Mouse (Mus musculus) embryonic fibroblast, embryonic 13.5 days (primary cell): ENCODE data around the gene Rcsd1. TPM values are rescaled to one million over a fixed set of nuclear protein-coding genes. Genes with fewer than 3 reads are reported as not detected.

Experiments
- H3K27ac ChIP-seq: 2 replicates; pipeline ENCODE4 v1.5.1; 2012; ENCODE audit warnings: low read length, control low read depth, inconsistent platforms; ENCODE audit not compliant: insufficient read depth
- H3K4me1 ChIP-seq: 2 replicates; pipeline ENCODE4 v1.6.1; 2011; ENCODE audit warnings: low read length; ENCODE audit not compliant: control insufficient read depth, insufficient read depth
- H3K4me3 ChIP-seq: 2 replicates; pipeline ENCODE4 v1.5.1; 2011; ENCODE audit warnings: mild to moderate bottlenecking, control low read depth, low read length; ENCODE audit not compliant: insufficient read depth
- CTCF ChIP-seq: IDR thresholded peaks from 2 replicates; pipeline ENCODE4 v1.5.1; 2011; ENCODE audit warnings: mild to moderate bottlenecking, control low read depth, low read length, moderate library complexity, borderline replicate concordance; ENCODE audit not compliant: insufficient read depth
- POLR2A ChIP-seq: IDR thresholded peaks from 2 replicates; pipeline ENCODE4 v1.6.1; 2011; ENCODE audit warnings: low read depth, mild to moderate bottlenecking, control low read depth, low read length, moderate library complexity
- polyA plus RNA-seq: library from polyadenylated mRNA; stranded (reverse); fragments of >200 nt; gene quantifications from 2 replicates; pipeline ENCODE4 v1.2.4, GENCODE M21; 2011; ENCODE audit warnings: low read depth; ENCODE audit not compliant: missing spikeins, insufficient read length

The Rcsd1 gene
- polyA plus RNA-seq: 1.5 and 2.3 TPM in 2 replicates

DNA sequence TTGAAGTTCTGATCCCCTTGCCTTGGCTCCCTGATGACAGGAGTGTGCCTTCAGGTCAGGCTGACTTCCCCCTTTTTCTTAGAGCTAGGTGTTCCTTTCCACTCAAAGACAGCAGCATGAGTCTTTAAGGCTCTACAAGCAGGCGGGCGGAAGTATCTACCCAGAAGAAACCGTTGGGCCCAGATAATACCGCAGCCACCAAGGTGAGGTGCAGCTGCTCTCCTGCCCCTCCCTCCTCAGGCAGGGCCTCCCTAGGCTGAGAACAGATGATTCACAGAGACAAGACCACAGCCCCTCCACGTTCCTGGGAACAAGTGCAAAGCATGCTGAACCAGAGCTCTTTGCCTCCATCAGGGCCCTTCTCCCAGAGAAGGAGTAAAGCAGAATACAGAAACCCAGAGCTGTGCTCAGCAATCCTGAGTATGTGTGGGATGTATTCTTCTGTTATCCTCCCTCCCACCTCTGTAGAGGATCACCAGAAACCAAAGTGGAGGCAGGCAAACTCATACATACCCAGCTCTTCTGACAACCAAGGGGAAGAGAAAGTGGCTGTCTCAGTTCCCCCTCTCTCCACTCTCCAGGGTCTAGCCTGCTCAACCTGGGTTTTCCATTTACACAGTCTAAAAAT, at the start of gene Rcsd1:
TSS of gene Rcsd1 (minus strand) at position 129 of the 628 bp plus-strand sequence.
- no peak within 1 kb of the TSS for H3K4me3 ChIP-seq
- no peak within 1 kb of the TSS for H3K27ac ChIP-seq
- TF ChIP-seq POLR2A: no peak
- no peak for TF ChIP-seq CTCF
- H3K4me1 ChIP-seq: no peaks in the 10 kb centered on the region

DNA sequence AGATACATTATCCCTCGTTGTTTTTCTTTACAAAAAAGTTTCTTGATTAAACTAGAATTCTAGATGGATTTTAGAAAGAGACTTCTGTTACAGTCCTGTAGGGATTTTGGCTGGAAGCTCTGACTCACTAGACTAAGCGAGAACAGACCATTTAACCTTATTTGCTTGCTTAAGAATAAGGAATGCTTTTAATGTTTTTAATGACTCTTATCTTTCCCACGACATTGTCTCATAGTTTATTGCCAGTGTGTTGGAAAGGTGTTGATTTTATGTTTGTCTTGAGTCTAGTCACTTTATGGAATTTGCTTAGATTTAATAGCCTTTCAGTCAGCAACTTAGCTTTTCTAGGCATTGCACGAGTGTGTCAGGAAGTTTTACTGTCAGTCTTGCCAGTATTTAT, 45.6 kb upstream of the Rcsd1 start:
- no peak overlapping the region for H3K4me3 ChIP-seq
- H3K27ac ChIP-seq: no peak overlapping the region
- TF ChIP-seq CTCF: no peak
- no peak for TF ChIP-seq POLR2A
- H3K4me1 ChIP-seq: no peaks in the 10 kb centered on the region

DNA sequence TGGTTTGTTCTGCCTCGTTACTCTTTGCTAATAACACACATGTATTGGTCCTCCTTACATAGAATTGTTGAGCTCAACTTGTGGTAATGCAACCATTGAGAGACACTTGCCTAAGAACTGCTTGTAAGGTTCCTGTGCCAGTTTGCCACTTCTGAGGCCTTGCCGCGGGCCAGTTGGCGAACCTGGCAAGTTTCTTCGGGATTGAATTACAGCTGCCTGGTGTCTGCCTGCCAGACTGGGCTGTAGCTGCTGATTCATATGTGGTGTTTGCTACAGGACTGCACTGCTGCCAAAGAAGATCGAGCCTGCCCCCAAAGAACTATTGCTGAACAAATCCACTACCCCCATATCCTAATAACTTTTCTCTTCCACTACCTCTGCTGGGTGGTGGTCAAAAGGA, 44.6 kb upstream of the Rcsd1 start:
- no peak for TF ChIP-seq POLR2A
- no peak for TF ChIP-seq CTCF
- H3K27ac ChIP-seq: no peak overlapping the region

DNA sequence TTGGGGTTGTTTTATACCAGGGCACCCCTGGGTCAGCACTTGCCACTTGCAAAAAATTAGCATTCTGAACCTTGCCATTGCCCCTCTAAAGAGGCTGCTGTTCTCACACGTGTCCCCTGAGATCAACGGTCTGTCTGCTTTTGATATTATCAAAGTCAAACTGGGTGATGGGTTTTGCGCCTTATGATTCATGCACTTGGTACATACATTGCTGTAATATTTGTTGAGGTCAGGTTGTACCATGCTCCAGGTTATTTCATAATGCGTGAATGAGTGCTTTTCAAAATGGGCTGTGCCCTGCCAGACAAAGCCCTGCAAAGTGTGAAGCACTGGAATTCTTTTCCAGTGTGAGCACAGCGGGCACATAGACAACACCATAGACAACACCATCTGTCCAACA, 42.3 kb upstream of the Rcsd1 start:
- H3K4me1 ChIP-seq: no peaks in the 10 kb centered on the region
- no peak overlapping the region for H3K27ac ChIP-seq
- H3K4me3 ChIP-seq: no peak overlapping the region
- TF ChIP-seq CTCF (no peak), POLR2A (no peak)

More for the DNA sequence above, 44.6 kb upstream of the Rcsd1 start:
- H3K4me1 ChIP-seq: no peaks in the 10 kb centered on the region
- no peak overlapping the region for H3K4me3 ChIP-seq

DNA sequence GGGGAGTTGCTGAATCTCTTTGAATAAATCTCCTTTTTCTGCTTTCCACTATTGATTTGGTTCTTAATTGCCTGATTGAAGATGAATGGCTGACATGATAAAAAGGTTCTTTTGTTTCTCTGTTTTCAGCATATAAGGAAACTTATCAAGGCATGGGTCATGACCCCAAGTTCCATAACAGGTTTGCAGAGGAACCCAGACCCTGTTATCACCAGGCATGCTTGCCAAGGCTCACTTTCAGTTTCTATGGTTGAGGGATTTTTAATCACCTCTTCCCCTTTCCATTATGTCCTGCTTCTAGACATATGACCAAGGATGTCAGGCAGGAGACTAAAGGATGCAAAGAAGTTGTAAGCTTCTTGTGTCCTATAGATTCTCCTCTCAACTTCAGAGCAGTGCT, 41.6 kb upstream of the Rcsd1 start:
- Histone ChIP-seq H3K4me1 (no peaks in the 10 kb centered on the region), H3K4me3 (no peak overlapping the region), H3K27ac (no peak overlapping the region)
- no peak for TF ChIP-seq CTCF
- no peak for TF ChIP-seq POLR2A

DNA sequence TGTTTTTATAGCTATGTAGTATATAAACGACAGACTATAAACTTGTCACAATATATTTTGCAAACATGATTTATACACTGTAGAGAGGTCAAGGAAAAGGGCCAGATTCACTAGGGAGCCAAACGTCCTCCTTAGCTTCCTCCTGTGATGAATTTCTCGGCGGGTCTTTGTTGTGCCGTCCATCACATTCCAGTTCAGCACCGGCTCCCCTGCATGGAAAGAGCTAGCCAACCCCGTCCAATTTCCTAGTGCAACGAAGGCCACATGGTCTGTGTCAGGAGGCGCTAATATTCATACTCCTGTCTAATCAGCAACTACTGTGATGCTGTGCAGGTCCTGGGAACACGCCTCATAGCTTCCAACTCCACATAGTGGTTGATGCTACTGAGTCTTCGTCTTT, 38.5 kb upstream of the Rcsd1 start:
- TF ChIP-seq CTCF: no peak
- no peak for TF ChIP-seq POLR2A
- H3K4me3 ChIP-seq: no peak overlapping the region

DNA sequence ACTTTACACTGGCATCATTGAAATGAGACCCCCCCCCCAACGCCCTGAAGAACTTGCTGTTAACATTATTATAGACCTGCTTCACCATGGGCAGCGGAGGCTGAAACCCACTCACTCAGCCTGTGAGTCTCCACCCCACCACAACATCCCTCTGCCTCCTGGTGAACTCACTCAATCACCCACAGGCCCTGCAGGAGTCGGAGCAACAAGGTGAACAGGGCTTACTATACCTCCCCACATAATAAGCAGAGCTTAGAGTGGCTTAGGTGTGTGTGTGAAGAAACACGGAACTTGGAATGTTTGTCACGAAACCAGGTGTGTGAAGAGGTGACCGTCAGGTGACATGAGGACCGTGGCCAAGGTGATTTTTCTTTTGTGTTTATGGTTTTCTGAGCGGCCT, 32.4 kb upstream of the Rcsd1 start:
- no peak overlapping the region for H3K4me3 ChIP-seq
- no peak overlapping the region for H3K27ac ChIP-seq
- TF ChIP-seq POLR2A (no peak), CTCF (no peak)
- H3K4me1 ChIP-seq: no peaks in the 10 kb centered on the region

More for the DNA sequence above, 38.5 kb upstream of the Rcsd1 start:
- Histone ChIP-seq H3K4me1 (no peaks in the 10 kb centered on the region), H3K27ac (no peak overlapping the region)

DNA sequence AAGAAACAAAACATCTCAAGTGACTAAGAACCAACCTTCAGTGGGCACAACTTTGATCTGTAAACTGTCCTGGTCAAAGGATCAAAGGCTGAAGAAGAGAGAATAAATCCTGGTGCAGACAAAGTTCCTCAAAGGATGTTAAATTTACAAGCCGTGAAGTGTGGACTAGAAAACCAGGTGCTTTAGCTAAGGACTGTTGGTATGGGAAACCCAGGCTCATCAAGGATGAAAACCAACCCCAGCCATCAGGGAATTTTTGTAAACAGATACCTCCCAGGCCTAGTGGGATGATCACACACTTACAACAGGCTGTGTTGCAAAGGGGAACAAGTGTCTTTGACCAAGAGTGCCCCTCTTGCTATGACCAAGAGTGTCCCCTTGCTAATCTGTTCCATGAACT, 29.4 kb upstream of the Rcsd1 start:
- H3K4me1 ChIP-seq: no peaks in the 10 kb centered on the region
- H3K27ac ChIP-seq: no peak overlapping the region
- TF ChIP-seq CTCF (no peak), POLR2A (no peak)
- no peak overlapping the region for H3K4me3 ChIP-seq

DNA sequence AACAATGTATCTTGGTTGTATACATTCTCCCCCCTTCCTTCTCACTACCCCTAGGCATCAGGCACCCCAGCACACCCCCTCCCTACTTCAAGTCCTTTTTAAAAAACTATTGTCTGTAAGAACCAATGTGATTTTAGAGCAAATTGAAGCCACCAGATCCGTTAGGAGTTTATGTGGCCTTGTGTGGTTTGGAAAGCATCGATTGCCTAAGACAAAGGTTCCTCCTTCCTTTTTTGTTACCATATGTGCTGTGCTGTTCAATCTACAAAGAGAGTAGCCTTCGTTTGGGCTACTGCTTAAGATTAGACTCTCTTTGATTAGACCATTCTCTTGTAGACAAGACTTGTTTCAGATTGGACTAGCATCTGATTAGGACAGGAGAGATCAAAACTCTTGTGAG, 28.3 kb upstream of the Rcsd1 start:
- TF ChIP-seq CTCF (no peak), POLR2A (no peak)
- H3K27ac ChIP-seq: no peak overlapping the region
- no peaks in the 10 kb centered on the region for H3K4me1 ChIP-seq
- H3K4me3 ChIP-seq: no peak overlapping the region

DNA sequence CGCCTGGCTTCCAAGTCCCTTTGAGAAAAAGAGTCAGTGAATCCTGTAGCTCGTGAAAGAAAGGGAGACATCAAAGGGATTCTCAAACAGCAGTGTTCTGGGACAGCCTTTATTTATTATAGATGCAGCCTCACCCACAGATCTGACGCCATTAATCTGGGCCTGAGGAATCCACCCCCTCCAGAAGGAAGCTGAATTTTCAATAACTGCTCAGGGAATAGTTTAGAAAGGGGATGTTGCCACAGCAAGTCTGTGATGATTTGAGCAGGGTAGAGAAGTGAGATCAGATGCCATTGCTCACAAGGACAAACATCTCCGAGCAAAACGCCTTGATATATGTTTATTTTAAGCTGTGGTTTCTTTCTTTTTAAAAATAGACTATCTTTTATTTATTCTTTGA, 27.9 kb upstream of the Rcsd1 start:
- H3K27ac ChIP-seq: no peak overlapping the region
- no peak for TF ChIP-seq POLR2A
- no peak for TF ChIP-seq CTCF
- H3K4me1 ChIP-seq: no peaks in the 10 kb centered on the region
- no peak overlapping the region for H3K4me3 ChIP-seq
